Mouse (Mus musculus) testis, adult 2 months (tissue): ENCODE measurements around the gene Acod1.

Source experiments
- CTCF ChIP-seq: fragments of 200-500 bp; IDR thresholded peaks from 2 replicates; pipeline ENCODE4 v1.5.1; 2012; ENCODE audit warnings: low read depth, mild to moderate bottlenecking, inconsistent platforms, low read length, moderate library complexity; ENCODE audit not compliant: control insufficient read depth, insufficient read depth, insufficient replicate concordance
- POLR2A ChIP-seq: fragments of 200-500 bp; IDR thresholded peaks from 2 replicates; pipeline ENCODE4 v1.6.1; 2012; ENCODE audit warnings: low read depth, mild to moderate bottlenecking, inconsistent platforms, low read length, moderate library complexity; ENCODE audit not compliant: control insufficient read depth

DNA sequence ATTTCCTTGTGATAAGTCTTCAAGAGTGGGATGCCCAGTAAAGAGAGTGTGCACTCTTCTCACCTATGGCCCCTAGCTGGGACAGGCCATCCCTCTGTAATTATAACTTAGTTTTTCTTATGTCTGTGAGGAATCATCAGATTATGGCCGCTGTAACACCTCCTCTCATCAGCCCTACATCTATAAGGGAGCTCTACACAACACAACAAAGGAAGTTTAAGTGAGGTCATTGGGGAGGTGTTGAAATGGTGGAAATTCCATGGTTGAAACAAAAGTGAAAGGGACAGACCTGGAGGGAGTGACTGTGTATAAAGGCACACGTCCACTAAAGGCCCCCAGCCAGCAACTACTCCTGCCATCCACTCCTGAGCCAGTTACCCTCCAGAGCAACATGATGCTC, at the start of gene Acod1:
- TF ChIP-seq CTCF, result no peak
- TF ChIP-seq POLR2A, result no peak
